Mouse (Mus musculus): ENCODE results near the gene Snap47.

Snap47 gene

DNA sequence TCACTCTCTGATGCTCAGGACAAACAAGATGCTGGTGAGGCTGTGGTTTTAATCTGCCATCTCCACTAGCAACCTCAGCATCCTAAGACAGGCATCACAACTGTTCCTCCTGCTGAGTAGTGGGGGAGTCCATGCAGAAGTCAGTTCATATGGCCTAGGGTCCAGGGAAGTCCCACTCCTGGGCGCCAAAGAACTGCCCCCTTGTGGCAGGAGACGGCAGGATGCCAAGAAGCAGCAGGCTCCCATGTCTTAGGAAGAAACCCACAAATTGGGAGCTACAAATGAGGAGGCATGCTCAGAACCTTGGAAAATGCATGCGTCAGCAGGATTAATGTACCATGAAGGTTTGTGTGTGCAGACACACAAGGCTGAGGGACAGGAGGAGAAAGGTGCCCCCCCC is 84.4 kb downstream of the Snap47 start:
- DNase-seq = no peak

DNA sequence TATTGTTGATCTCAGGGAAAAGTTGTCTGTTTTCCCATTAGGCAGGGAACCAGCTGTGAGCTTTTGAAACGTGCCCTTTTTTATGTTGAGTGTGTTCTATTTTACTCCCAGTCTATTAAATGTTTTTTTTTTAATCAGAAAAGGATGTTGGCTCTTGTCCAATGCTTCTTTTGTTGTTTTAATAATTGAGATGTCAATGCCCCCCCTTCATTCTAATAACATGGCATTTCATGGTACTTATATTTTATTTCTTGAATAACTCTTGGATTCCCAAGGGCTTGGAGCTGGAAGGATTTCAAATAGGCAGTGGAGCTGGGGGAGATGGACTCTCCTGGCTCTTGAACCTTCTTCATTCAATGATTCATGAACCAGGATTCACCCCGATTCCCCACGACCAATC is 85.0 kb downstream of the Snap47 start:
- no peak for DNase-seq

DNA sequence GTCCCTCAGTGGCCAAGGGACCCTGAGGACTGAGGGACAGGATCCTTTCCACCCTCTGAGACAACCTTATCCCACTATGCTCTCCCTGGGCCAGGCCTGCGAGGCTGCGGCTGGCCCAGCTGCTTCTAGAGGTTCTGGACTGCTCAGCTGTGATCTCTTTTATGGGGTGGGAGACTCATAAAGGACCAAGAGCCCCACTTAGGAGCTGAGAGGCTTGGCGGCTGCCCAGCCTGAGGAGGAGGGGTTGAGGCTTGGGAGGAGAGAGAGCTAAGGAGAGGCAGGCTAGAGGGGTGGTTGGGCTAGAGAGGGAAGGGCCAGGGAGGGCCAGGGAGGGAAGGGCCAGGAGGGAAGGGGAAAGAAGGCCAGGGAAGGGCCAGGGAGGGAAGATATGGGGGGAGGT is 86.6 kb downstream of the Snap47 start:
- no peak for DNase-seq

DNA sequence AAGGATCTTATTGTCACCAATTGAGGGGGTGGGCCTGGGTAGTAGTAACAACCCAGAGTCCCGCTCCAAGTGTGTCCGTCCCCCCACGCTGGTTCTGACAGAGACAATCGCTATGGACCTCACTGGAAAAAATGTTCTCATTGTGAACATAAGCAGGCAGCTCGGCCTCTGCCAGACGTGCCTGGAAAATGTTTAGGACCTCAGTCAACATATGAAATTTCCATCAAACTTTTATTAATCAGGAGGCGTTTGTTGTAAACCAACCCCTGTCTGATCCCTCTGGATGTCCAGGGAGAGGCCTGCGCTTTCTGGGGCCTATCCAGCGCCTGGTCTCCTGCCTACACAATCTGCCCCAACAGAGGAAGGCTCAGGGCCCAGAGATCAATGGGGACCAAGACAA is 87.0 kb downstream of the Snap47 start:
- no peak for DNase-seq

DNA sequence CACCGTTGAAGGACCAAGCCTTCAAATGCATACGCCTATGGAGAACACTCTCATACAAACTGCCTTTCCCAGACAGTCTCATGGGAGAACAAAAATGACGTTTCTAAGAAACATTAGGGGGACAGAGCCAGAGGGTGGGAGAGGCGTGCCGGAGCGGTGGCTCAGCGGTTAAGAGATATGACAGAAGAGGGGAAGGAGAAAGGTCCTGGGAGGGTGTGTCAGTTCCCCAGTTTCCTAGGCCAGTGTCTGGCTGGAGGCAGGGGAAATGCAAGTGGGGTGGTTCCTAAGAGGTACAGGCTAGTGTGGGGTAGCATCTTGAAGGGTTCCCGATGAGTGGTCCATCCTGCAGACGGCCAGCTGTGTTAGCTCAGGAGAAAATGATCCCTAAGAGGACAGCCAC is 89.7 kb downstream of the Snap47 start:
- no peak for DNase-seq
